Mouse (Mus musculus) hindbrain, embryonic 15.5 days (tissue): Measurements from ENCODE around the gene Phactr1. TPM values are rescaled to one million over a fixed set of nuclear protein-coding genes. Genes with fewer than 3 reads are reported as not detected.
"Not testable (repeated sequence)": the region's sequence is repeated elsewhere in the genome, so short reads cannot be mapped to it uniquely, and the experiment has no call there.

Source experiments
- ATAC-seq: fragments of 200-750 bp; cut with Nextera tagmentation; 2 replicates; pipeline ENCODE4 v1.8.0; 2017; ENCODE audit warnings: low read depth, moderate number of reproducible peaks, moderate TSS enrichment; ENCODE audit not compliant: low FRiP score
- H3K27ac ChIP-seq: fragments of 300-500 bp; sonication (generic); replicated peaks from 2 replicates; pipeline ENCODE4 v1.5.1; 2015; ENCODE audit warnings: mild to moderate bottlenecking, inconsistent platforms
- H3K27me3 ChIP-seq: fragments of 300-500 bp; sonication (generic); 2 replicates; pipeline ENCODE4 v1.6.1; 2015; ENCODE audit warnings: control low read depth, inconsistent platforms
- H3K36me3 ChIP-seq: fragments of 300-500 bp; sonication (generic); 2 replicates; pipeline ENCODE4 v1.6.1; 2015; ENCODE audit warnings: control low read depth, inconsistent platforms
- H3K4me1 ChIP-seq: fragments of 300-500 bp; sonication (generic); replicated peaks from 2 replicates; pipeline ENCODE4 v1.6.1; 2015; ENCODE audit warnings: control low read depth, inconsistent platforms
- H3K4me2 ChIP-seq: fragments of 300-500 bp; sonication (generic); 2 replicates; pipeline ENCODE4 v1.6.1; 2015; ENCODE audit warnings: moderate library complexity, mild to moderate bottlenecking, inconsistent platforms
- H3K4me3 ChIP-seq: fragments of 300-500 bp; sonication (generic); 2 replicates; pipeline ENCODE4 v1.5.1; 2015; ENCODE audit warnings: mild to moderate bottlenecking, inconsistent platforms
- H3K9ac ChIP-seq: fragments of 300-500 bp; sonication (generic); 2 replicates; pipeline ENCODE4 v1.6.1; 2015; ENCODE audit warnings: inconsistent platforms
- H3K9me3 ChIP-seq: fragments of 300-500 bp; sonication (generic); 2 replicates; pipeline ENCODE4 v1.6.1; 2016; ENCODE audit warnings: control low read depth, inconsistent platforms
- WGBS: fragments of 180-500 bp; shearing (Covaris S2); methylation state at CpG from one replicate; pipeline ENCODE4 v1.1.7; 2015; 5-methylcytosine and 5-hydroxymethylcytosine counted together
- polyA plus RNA-seq: library from polyadenylated mRNA; unstranded; fragments of >200 nt; fragmentation: Nextera tagmentation; extraction: Ambion mirVana; gene quantifications from 2 replicates; pipeline ENCODE4 v1.2.1, GENCODE M21; 2015

Phactr1 gene
- polyA plus RNA-seq, 1 experiment from 2014 or later = 56.0 TPM

DNA sequence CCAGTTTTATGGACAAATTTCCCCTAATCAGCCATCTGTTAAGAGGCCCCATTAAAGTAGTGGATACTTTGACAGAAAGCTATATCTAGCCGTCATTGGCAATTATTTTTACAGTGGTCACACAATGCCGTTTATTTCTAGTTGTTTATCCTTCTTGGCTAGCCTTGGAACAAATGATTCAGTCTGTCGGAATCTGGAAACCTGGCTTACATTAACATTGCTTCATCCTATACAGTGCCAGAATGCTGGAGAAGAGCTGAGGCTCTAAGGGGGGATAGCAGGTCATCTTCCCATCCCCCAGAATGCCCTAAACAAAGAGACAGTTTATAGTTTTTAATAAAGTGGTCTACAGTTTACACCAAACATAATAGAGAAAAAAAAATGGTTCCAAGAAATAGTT, 257.4 kb downstream of the Phactr1 start:
- H3K4me3 ChIP-seq = no peak overlapping the region
- 80% methylated on average over 3 of the region's 3 CpGs for WGBS
- no peak overlapping the region for H3K27ac ChIP-seq
- no peaks in the 10 kb centered on the region for H3K27me3 ChIP-seq
- no peak overlapping the region for H3K9ac ChIP-seq
- no peak for ATAC-seq
- H3K4me1 ChIP-seq = peaks cover 9% of the 10 kb centered on the region
- no peaks in the 10 kb centered on the region for H3K9me3 ChIP-seq
- H3K36me3 ChIP-seq = no peaks in the 10 kb centered on the region
- H3K4me2 ChIP-seq = no peak overlapping the region

DNA sequence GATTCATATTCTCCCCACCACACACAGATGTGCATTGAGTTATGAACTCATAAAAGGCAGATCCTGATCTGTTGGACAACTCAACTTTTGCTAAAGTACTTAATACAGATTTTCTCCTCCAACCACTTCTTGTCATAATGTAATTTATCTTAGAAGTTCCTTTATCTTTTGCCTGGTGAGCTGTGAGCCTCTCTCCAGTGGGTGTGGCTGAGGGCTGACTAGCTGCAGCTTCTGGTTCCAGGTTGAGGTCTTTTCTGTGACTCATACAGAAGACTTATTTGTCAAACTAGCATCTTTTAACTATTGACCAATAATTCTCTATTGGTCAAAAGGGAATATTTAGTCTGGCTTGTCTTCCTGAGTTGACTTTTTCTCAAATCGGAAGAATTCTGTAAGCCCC, 257.9 kb downstream of the Phactr1 start:
- Histone ChIP-seq H3K4me2 (no peak overlapping the region), H3K9ac (no peak overlapping the region), H3K4me3 (no peak overlapping the region), H3K36me3 (no peaks in the 10 kb centered on the region), H3K27ac (no peak overlapping the region), H3K4me1 (peaks cover 9% of the 10 kb centered on the region), H3K27me3 (no peaks in the 10 kb centered on the region), H3K9me3 (no peaks in the 10 kb centered on the region)
- WGBS = 91% methylated on average over 1 of the region's 1 CpGs
- no peak for ATAC-seq

DNA sequence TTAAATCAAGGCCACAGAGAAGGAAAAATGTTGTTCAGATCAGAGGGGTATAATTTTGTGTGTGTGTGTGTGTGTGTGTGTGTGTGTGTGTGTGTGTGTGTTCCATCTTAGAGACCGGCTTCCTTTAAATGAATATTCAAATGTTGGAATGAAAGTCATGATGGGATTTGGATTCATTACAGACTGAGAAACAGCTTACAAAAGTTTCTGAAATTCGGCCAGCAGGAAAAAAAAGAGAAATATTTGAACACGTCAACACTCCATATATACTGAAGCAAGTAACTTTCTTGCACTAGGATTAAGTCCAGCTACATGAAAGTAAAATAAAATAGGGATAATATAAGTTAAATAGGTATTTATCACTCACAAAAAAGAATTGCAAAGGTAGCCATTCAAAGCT, 259.8 kb downstream of the Phactr1 start:
- Histone ChIP-seq H3K36me3 (no peaks in the 10 kb centered on the region), H3K4me3 (no peak overlapping the region), H3K27ac (no peak overlapping the region), H3K27me3 (no peaks in the 10 kb centered on the region), H3K4me1 (no peaks in the 10 kb centered on the region; the same call in 1 of the 2 replicates), H3K4me2 (no peak overlapping the region), H3K9ac (no peak overlapping the region), H3K9me3 (no peaks in the 10 kb centered on the region)
- ATAC-seq = no peak
- WGBS = 89% methylated on average over 3 of the region's 3 CpGs

DNA sequence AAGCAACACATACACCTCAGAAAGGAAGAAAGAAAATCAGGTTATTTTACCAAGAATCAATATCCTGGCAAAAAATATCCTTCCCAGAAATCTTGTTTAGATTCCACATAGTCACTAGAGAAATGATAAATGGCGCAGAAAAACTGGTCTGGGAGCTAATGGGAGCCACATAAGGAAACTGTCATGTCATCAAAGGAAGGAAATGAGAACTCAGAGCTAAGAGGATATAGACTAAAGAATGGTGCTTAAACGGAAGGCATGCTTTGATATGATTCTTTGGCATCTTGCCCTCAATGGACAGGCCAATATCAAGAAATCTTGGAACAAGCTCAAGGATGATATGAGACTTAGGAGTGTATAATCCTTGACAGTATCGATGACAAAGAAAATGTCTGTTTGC, 263.7 kb downstream of the Phactr1 start:
- no peak overlapping the region for H3K9ac ChIP-seq
- no peak for ATAC-seq
- no peaks in the 10 kb centered on the region for H3K9me3 ChIP-seq
- H3K27me3 ChIP-seq = no peaks in the 10 kb centered on the region
- no peaks in the 10 kb centered on the region; the same call in 1 of the 2 replicates for H3K4me1 ChIP-seq
- no peak overlapping the region for H3K27ac ChIP-seq
- H3K4me3 ChIP-seq = no peak overlapping the region
- H3K36me3 ChIP-seq = no peaks in the 10 kb centered on the region
- H3K4me2 ChIP-seq = no peak overlapping the region
- WGBS = 71% methylated on average over 3 of the region's 3 CpGs

DNA sequence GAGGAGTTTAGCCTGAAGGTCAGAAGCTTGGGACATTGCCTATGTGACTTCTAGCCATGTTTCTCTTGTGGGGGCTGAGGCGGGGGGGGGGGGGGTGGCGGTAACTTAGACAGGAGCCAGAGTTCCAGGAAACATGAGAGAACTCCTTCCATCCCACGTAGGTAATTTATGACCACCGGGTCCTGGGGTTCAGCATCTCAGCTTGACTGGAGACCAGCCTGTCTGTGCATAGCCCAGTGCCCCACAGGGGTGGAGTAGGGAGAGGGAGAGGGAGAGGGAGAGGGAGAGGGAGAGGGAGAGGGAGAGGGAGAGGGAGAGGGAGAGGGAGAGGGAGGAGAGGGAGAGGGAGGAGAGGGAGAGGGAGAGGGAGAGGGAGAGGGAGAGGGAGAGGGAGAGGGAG, 264.8 kb downstream of the Phactr1 start:
- not testable (repeated sequence) for ATAC-seq, H3K4me3 ChIP-seq, H3K4me1 ChIP-seq, H3K27ac ChIP-seq, H3K36me3 ChIP-seq, H3K9me3 ChIP-seq, H3K4me2 ChIP-seq, H3K9ac ChIP-seq, H3K27me3 ChIP-seq
- WGBS = 59% methylated on average over 4 of the region's 4 CpGs

DNA sequence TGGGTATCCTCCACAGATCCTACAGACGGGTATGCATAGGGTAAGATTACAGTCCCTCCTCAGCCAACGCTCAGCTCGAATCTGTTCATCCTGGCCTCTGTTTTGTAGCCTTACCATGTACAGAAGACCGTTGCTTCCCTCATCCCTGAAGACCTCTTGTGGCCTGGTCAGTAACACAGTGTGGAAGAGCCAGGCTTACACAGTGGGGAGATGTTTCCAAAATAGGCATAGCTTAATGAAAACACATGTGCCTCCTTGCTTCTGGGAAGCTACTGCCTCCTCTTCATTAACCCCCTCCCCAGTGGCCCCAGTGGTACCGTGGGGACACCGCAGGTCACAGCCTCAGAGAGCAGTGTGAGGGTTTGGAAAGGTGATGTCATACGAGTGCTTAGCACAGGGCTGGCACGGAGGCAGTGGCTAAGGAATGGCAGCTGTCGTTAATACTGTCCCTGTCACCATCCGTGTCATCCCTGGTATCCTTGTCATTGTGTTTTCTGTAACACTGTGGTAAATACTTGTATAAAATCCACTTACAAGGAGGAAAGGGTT, 268.4 kb downstream of the Phactr1 start:
- H3K4me3 ChIP-seq = no peak overlapping the region
- H3K4me1 ChIP-seq = peaks cover 5% of the 10 kb centered on the region
- no peak overlapping the region for H3K4me2 ChIP-seq
- ATAC-seq = no peak
- WGBS = 84% methylated on average over 10 of the region's 10 CpGs
- H3K9me3 ChIP-seq = no peaks in the 10 kb centered on the region
- H3K27me3 ChIP-seq = no peaks in the 10 kb centered on the region
- no peaks in the 10 kb centered on the region for H3K36me3 ChIP-seq
- H3K9ac ChIP-seq = no peak overlapping the region
- H3K27ac ChIP-seq = no peak overlapping the region

DNA sequence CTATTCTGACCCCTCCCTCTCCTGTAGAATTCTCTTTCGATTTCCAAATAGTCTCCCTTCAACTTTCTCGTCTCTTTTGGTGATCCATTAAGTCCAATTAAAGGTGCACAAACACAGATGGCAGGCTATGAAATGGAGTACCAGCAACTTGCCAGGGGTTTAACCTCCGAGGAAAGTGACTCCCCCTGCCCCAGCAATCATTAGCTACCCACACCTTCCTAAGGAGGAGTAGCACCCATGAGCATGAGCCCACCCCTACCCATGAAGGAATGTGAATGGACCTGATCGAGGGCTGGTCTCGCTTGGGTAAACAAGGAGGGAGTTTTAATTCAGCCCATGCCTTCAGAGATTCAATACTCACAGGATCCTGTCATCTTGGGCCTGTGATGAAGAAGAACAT, 268.9 kb downstream of the Phactr1 start:
- Histone ChIP-seq H3K9me3 (no peaks in the 10 kb centered on the region), H3K9ac (no peak overlapping the region), H3K27me3 (no peaks in the 10 kb centered on the region), H3K36me3 (no peaks in the 10 kb centered on the region), H3K4me2 (no peak overlapping the region), H3K4me1 (peaks cover 5% of the 10 kb centered on the region), H3K4me3 (no peak overlapping the region), H3K27ac (no peak overlapping the region)
- 85% methylated on average over 5 of the region's 5 CpGs for WGBS
- no peak for ATAC-seq

DNA sequence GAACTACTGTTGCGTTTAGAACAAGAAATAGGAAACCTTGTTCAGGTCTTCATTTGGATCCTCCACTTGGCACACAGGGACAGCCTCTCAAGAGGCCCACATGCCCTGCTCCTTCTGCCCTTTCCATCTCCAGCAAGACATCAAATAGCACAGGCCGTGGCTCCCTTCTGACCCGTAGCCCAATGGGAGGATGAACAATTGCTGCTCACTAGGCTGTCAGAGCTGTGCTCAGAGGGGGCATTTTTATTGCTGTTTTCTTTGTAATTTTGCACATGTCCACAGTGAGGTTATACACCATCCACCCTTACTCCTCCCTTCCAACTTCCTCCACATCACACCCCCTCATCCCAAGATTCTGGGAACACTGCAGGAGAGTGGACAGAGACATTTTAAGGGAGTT, 269.6 kb downstream of the Phactr1 start:
- whole genome bisulfite sequencing = 86% methylated on average over 3 of the region's 3 CpGs
- H3K4me2 ChIP-seq = no peak overlapping the region
- H3K27me3 ChIP-seq = no peaks in the 10 kb centered on the region
- H3K36me3 ChIP-seq = no peaks in the 10 kb centered on the region
- peaks cover 5% of the 10 kb centered on the region; the same call in 1 of the 2 replicates for H3K4me1 ChIP-seq
- no peak overlapping the region for H3K9ac ChIP-seq
- H3K27ac ChIP-seq = no peak overlapping the region
- ATAC-seq = no peak
- H3K9me3 ChIP-seq = no peaks in the 10 kb centered on the region
- no peak overlapping the region for H3K4me3 ChIP-seq

DNA sequence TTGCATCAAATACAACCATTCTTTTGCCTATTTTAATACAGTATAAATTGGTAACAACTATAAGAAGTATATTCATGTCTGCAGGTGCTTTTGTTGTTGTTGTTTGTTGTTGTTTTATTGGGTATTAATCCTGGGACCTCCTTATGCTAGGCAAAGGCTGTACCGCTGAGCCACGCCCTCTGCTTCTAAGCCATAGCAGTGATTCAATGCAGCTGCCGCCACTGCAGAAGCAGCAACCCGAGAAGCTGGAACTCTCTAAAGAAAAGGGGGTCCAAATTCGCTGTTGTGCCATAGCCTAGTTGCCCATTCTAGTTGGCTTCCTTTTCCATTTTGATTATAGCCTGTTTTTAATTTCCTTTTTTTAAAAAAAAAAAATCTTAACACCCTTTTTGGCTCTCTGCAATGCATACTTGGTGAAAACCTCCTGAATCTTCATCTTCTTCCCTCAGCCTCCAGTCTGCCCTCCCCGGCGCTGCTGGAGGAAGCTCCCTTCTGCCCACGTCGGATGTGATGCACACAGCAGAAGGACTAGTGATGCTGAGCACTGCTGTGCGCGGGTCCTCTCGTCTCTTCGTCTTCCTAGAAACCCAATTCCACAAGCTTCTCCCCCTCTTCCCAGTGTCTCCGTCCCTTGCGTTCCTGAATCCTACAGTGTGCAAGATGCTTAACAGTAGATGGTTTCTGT, 271.8 kb downstream of the Phactr1 start:
- ATAC-seq = no peak
- Histone ChIP-seq H3K36me3 (no peaks in the 10 kb centered on the region), H3K4me1 (peaks cover 5% of the 10 kb centered on the region; the same call in 1 of the 2 replicates), H3K9me3 (no peaks in the 10 kb centered on the region), H3K4me2 (no peak overlapping the region), H3K9ac (no peak overlapping the region), H3K27ac (no peak overlapping the region), H3K4me3 (no peak overlapping the region), H3K27me3 (no peaks in the 10 kb centered on the region)
- WGBS = 76% methylated on average over 15 of the region's 15 CpGs

DNA sequence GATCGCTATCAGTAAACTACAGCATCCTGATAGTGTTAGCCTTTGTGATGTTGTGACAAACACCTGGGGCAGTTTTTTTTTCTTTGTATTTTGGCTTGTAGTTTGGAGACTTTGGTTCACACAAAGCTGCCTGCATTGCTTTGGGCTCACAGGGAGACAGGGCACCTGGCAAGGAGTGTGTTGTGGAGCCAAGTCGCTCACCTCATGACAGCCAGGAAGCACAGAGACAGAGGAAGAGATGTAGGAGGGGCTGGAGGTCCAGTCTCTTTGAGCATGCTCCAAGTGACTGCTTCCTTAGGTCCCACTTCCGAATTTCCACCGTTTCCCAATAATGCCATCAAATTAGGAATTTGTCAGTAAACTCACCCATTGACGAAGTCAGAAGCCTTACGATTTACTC, 272.6 kb downstream of the Phactr1 start:
- H3K4me1 ChIP-seq = peaks cover 5% of the 10 kb centered on the region; the same call in 1 of the 2 replicates
- H3K9me3 ChIP-seq = no peaks in the 10 kb centered on the region
- ATAC-seq = no peak
- 97% methylated on average over 6 of the region's 6 CpGs for WGBS
- no peaks in the 10 kb centered on the region for H3K27me3 ChIP-seq
- H3K4me3 ChIP-seq = no peak overlapping the region
- H3K9ac ChIP-seq = no peak overlapping the region
- no peaks in the 10 kb centered on the region for H3K36me3 ChIP-seq
- no peak overlapping the region for H3K4me2 ChIP-seq
- no peak overlapping the region for H3K27ac ChIP-seq

DNA sequence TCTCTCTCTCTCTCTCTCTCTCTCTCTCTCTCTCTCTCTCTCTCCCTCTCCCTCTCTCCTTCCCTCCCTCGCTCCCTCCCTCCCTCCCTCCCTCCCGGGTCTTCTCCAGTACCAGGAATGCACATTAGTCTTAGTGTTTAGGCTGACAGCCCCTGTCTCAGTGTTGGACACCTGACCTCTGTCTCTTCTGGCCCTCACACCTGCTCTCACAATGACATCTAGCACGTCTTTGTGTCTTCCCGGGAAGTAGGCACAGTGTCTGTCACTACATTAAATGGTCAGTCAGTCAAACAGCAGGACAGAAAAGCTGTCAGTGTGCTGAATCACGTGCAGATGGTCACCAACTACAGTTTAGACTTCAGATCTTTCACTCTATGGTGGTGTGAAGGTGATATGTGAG, 273.7 kb downstream of the Phactr1 start:
- Histone ChIP-seq H3K36me3 (no peaks in the 10 kb centered on the region), H3K4me3 (no peak overlapping the region), H3K27ac (no peak overlapping the region), H3K9me3 (no peaks in the 10 kb centered on the region), H3K4me1 (peaks cover 5% of the 10 kb centered on the region; the same call in 1 of the 2 replicates), H3K4me2 (no peak overlapping the region), H3K9ac (no peak overlapping the region), H3K27me3 (no peaks in the 10 kb centered on the region)
- ATAC-seq = no peak
- 71% methylated on average over 5 of the region's 5 CpGs for WGBS

DNA sequence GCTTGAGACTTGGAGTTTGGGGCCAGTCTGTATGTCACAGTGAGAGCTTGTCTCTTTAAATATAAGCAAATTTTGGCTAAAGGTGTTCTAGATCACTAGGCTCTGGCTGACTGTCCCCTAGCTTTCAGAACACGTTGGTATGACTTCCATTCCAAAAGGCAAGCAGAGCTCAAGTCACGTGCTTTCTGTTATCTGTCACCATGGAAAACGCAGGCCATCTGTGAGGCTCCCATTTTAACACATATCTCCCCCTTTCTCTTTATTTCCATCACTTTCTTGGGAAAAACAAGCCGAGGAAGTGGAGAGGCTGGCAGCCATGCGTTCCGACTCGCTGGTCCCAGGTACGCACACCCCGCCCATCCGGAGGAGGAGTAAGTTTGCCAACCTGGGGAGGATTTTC, 275.9 kb downstream of the Phactr1 start:
- Histone ChIP-seq H3K9me3 (no peaks in the 10 kb centered on the region), H3K4me3 (no peak overlapping the region), H3K4me1 (no peaks in the 10 kb centered on the region), H3K36me3 (no peaks in the 10 kb centered on the region), H3K9ac (no peak overlapping the region), H3K27me3 (no peaks in the 10 kb centered on the region), H3K27ac (no peak overlapping the region), H3K4me2 (no peak overlapping the region)
- WGBS = 89% methylated on average over 10 of the region's 10 CpGs
- ATAC-seq = no peak

DNA sequence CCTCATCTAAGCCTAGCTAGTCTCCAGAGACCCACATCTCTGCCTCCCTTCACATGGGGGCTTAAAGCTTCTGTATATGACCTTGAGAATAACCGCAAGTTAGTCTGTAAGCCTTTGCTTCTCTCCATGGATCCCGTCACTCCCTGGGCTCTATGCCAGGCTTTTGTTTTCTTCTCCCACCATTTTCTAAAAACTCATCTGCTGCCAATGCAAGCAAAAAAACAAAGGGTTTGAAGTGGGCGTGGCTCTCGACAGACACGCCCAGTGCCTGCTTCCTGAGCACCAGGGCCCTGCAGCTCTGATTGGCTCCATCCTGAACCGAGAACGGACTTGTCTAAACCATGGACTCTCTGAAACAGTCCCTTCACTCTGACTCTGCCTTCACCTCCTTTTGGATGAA, 277.4 kb downstream of the Phactr1 start:
- H3K27ac ChIP-seq = no peak overlapping the region
- WGBS = 61% methylated on average over 7 of the region's 7 CpGs
- H3K9ac ChIP-seq = no peak overlapping the region
- H3K27me3 ChIP-seq = no peaks in the 10 kb centered on the region
- H3K4me3 ChIP-seq = no peak overlapping the region
- H3K36me3 ChIP-seq = no peaks in the 10 kb centered on the region
- ATAC-seq = no peak
- H3K4me1 ChIP-seq = no peaks in the 10 kb centered on the region
- no peak overlapping the region for H3K4me2 ChIP-seq
- H3K9me3 ChIP-seq = no peaks in the 10 kb centered on the region
